Mouse (Mus musculus) lung, adult 10 weeks (tissue): ENCODE measurements around the gene Ccdc30. TPM values are rescaled to one million over a fixed set of nuclear protein-coding genes. Genes with fewer than 3 reads are reported as not detected.

Experiments used
- polyA plus RNA-seq: library from polyadenylated mRNA; stranded (reverse); fragments of 350-450 nt; fragmentation: Illumina TruSeq; extraction: RNeasy Lipid Tissue Mini Kit (QIAGEN cat#74804); gene quantifications from one replicate; pipeline ENCODE4 v1.2.3, GENCODE M21; 2014; ENCODE audit warnings: low read depth, low replicate concordance; ENCODE audit not compliant: insufficient read depth

The Ccdc30 gene
- polyA plus RNA-seq: 6.5 TPM

DNA sequence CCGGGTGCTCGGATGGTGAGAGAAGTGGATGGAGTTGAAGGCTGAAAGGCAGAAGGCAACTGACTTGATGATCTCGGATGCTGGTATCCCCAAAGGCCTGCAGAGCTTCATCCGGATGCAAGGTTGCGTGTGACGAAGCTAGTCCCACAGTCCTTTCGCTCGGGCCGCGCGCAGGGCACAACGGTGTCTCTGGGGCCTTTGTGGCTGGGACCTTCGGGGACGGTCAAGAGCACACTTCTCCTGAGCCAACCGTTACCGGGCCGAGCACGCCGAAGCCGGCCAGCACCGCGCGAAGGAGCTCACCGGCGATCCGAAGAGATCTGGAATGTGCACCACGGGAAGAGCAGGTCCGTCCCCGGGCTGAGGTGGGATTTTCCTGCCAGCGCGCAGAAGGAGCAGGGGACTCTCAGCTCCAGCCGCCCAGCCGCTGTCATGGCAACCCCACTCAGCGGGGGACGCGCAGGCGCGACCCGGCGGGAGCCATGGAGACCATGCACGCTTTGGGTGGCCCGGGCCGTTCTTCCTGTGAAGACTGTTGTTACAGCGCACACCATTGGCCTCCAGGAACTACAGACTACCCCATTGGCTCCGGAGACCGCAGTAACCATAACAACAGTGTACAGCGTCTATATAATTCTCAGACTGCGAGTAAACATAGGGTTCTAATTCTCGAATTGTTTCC, at the start of gene Ccdc30:
Gene Ccdc30, minus strand, starts transcription at position 450 of the 682 bp plus-strand sequence.

DNA sequence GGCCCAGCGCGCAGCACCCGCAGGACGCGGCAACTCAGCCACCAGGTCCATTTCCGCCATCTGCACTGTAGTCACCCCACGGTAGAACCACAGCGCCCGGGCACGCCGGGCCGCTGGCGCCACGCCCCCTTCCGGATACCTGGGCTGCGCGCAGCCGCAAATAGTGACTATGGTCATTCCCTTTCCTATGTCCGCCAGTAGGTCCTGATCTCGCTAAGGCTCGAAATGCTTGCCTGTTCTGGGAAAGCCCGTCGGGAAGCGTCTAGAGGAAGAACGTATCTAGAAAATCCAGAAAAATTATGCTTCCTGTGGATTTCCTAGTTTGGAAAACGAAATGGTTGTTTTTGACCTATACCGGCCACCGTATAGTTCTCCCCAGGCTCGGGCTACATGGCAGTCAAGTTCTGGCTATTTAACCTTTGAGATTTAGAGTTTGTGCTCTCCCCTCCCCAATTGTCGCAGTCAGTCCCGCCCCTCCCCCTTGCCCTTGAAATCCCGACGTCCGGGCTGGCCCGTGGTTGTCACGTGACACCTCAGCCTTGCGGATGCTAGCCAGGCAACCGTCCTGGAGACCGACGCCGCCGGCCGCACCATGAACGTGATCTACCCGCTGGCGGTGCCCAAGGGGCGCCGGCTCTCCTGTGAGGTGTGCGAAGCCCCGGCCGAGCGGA, 7.1 kb upstream of the Ccdc30 start, which contains the start of the genes Ppcs and Zmynd12:
Gene Ppcs, minus strand, starts transcription at position 127 of the 671 bp plus-strand sequence.
Gene Zmynd12, plus strand, starts transcription at position 521 of the 671 bp plus-strand sequence.

DNA sequence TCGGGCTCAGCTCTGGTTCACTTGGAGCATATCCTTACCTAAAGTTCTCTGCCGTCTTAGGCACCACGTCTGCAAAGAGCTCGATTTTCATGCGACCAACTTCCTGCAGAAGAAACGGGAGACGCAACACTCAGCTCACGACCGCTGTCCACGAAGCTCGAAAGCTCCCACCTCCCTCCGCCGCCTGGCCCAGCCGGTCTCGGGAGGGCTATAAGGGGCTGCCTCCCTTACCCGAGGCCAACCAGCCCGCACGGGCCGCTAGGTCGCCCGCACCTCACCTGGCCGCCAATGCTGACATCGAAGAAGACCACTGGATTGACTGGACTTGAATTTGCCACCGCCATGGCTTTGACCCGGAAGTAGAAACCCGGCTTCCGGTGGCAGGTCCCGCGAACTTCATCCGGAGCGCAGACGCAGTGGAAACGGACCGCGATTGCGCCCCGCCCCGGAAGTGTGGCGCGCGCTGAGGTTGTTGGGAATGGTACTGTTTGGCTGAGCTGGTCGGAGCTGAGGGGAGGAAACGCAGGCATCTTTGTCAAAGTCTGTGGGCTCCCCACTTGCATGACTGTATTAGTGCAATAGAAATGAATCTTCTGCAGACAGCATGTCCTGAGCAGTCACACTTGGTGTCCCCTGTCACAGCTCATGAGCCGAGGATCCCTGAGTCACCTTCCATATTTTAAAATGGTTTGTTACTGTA, 95.0 kb downstream of the Ccdc30 start, which contains the start of gene Ppih:
Gene Ppih, minus strand, starts transcription at position 416 of the 700 bp plus-strand sequence.

DNA sequence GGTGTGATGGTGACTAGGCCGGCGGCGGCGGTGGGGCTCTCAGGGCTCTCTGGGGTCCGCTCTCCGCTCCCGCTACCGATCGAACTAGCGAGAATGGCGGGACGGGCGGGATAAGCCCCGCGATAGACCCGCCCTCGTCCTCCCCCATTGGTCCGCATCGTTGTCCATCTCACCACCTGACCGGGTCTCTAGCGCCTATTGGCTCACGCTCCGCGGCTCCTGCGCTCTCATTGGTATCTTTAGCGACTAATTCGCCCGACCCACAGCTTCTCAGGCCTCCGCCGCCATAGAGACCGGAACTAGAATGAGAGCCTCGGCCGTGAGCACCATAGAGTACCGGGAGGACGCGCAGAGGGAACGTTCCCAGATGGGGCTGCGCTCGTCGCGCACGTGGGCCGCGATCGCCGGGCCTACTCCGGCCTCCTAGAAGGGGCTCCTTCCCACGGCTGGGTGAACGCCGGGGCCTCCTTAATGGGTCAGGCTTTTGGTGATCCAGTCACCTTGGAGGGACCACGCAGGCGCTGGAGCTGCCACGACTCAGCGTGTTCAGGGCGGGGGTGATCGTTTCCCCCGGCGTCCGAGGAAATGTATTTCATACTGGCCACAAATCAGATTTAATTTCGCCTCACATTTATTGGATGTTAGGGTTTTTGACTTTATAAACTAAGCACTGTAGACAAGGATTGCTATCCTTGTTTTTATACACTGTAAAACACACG, 120.7 kb downstream of the Ccdc30 start, which contains the start of gene Ybx1:
Gene Ybx1, minus strand, starts transcription at position 190 of the 719 bp plus-strand sequence.

Other genes with a start within 250 kb of the Ccdc30 start
- gene Zfp691, start 241.3 kb downstream of the Ccdc30 start, polyA plus RNA-seq: 3.8 TPM
- gene Ermap, start 225.5 kb downstream of the Ccdc30 start, polyA plus RNA-seq: 0.07 TPM
- 55.4 TPM for gene Svbp, start 220.2 kb downstream of the Ccdc30 start, polyA plus RNA-seq
- 0.32 TPM for gene Tmem269, start 197.3 kb downstream of the Ccdc30 start, polyA plus RNA-seq
- 8.3 TPM for gene AU022252, start 182.8 kb downstream of the Ccdc30 start, polyA plus RNA-seq
- gene P3h1, start 182.6 kb downstream of the Ccdc30 start, polyA plus RNA-seq: 10.2 TPM
- 0.19 TPM for gene Cldn19, start 160.1 kb downstream of the Ccdc30 start, polyA plus RNA-seq
- 519 TPM for gene Ybx1, start 120.9 kb downstream of the Ccdc30 start, polyA plus RNA-seq
- gene Ppih, start 95.0 kb downstream of the Ccdc30 start, polyA plus RNA-seq: 27.0 TPM
- 13.9 TPM for gene Ppcs, start 6.9 kb upstream of the Ccdc30 start, polyA plus RNA-seq
- gene Zmynd12, start 7.3 kb upstream of the Ccdc30 start, polyA plus RNA-seq: 3.1 TPM
- gene Rimkla, start 77.1 kb upstream of the Ccdc30 start, polyA plus RNA-seq: not detected
- gene Foxj3, start 121.5 kb upstream of the Ccdc30 start, polyA plus RNA-seq: 9.1 TPM
- 4.3 TPM for gene Frg2f1, start 124.0 kb upstream of the Ccdc30 start, polyA plus RNA-seq
- gene Guca2a, start 222.2 kb upstream of the Ccdc30 start, polyA plus RNA-seq: not detected
- gene Guca2b, start 243.4 kb upstream of the Ccdc30 start, polyA plus RNA-seq: not detected